Mouse (Mus musculus) urinary bladder, postnatal 10 days (tissue): ENCODE measurements around the gene Fem1a.
"Not testable (repeated sequence)": the region's sequence is repeated elsewhere in the genome, so short reads cannot be mapped to it uniquely, and the experiment has no call there.

Experiments used
- DNase-seq: peaks from one replicate; pipeline ENCODE4 v3.0.0; 2022; ENCODE audit warnings: low spot score

The Fem1a gene

DNA sequence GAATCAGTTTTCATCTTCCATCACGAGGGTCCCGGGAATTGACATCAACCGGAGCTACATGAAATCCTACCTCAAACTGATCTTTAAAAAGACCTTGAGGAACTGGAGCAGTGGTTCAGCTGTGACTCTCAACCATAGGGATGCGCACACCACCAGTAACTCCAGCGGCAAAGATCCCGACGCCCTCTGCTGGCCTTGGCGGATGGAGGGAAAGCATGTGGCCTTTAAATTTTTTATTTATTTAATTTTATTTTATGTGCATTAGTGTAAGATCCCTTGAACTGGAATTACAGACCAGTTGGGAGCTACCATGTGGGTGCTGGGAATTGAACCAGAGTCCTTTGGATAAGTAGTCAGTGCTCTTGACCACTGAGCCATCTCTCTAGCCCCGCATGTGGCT lies 1.2 kb upstream of the Fem1a start:
- no peak for DNase-seq

DNA sequence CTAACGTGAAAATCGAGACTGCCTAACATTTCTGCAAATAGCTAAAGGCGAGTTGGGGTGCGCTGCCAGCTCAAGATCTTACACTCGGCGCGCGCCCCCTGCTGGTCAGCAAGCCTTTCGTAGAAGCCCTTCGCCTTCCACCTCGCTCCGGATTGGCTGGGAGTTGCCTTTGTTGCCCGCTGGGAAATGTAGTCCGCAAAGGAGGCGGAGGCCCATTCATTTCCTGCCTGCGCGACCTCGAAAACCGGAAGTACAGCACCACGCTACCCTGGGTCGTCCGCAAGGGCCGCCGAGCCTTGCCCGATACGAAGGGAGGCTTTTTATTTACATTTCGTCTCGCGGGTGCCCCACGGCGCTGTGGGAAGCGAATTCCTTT lies 759 bp upstream of the Fem1a start:
- DNase-seq: peak; percentile 98

DNA sequence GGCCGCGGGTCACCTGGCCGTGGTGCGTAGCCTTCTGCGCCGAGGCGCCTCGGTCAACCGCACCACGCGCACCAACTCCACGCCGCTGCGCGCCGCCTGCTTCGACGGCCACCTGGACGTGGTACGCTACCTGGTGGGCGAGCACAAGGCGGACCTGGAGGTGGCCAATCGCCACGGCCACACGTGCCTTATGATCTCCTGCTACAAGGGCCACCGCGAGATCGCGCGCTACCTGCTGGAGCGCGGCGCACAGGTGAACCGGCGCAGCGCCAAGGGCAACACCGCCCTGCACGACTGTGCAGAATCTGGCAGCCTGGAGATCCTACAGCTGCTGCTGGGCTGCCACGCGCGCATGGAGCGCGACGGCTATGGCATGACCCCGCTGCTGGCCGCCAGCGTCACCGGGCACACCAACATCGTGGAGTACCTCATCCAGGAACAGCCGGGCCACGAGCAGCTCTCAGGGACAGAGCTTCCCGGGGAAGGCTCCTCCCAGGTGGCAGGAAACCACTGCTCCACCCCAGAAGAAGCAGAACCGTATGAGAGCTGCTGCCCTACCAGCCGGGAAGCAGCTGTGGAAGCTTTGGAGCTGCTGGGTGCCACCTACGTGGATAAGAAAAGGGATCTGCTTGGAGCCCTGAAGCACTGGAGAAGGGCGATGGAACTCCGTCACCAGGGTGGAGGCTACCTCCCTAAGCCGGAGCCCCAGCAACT lies 728 bp downstream of the Fem1a start:
- no peak for DNase-seq

DNA sequence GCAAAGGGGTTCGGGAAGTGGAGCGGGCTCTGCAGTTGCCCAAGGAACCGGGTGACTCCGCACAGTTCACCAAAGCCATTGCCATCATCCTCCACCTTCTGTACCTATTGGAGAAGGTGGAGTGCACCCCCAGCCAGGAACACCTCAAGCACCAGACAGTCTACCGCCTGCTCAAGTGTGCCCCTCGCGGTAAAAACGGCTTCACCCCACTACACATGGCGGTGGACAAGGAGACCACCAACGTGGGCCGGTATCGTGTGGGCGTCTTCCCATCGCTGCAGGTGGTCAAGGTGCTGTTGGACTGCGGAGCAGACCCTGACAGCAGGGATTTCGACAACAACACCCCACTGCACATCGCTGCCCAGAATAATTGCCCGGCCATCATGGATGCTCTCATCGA lies 1.7 kb downstream of the Fem1a start:
- not testable (repeated sequence) for DNase-seq

DNA sequence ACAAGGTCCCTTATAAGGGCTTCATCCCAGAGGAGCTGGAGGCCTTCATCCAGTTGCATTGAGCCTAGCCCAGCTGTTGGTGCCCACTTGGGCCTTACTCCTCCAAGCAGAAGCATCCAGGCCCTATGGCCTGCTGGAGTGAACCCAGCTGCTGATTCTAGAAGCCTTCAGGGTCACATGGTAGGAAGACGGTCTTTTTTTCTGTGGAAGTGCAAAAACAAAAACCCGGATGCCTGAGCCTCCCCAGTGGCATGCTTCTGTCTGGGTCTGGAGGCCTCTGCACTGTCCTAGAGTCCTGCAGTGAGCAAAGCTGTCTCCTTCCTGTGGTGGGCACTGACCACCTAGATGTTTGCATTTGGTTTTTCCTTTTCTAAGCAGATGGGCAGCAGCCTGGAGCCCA lies 2.2 kb downstream of the Fem1a start:
- DNase-seq: not testable (repeated sequence)

DNA sequence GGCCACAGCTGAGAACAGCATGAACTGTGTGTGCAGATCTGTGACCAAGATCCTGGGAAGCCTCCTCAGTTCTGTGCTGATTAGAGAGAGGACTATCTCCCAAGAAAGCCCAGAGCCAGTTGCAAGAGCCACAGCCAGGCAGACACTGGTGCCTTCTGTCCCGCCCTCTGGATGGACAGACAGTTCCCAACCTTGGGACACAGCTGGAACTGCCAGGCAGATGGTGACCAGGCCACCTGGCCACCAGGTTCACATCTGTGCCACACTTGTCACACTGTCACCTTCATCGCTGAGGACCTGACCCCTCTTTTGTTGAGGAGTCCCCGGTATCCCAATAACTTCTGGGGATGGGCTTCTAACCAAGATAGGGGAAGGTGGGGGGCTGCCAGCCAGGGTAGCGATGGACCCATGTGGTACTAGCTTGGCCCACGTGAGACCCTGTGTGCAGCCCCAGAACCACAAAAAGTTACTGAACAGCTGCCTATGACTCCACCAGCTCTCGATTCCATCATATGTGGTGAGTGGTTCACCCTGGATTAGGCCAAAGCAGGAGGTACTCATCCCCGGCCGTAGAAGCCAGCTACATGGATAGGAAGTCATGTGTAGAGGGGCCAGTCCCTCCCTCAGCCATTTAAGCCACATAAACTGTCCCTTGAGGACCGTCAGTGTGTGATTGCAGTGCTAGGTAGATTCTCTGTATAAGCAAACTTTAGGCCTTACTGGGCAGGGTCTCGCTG lies 2.9 kb downstream of the Fem1a start:
- no peak for DNase-seq

DNA sequence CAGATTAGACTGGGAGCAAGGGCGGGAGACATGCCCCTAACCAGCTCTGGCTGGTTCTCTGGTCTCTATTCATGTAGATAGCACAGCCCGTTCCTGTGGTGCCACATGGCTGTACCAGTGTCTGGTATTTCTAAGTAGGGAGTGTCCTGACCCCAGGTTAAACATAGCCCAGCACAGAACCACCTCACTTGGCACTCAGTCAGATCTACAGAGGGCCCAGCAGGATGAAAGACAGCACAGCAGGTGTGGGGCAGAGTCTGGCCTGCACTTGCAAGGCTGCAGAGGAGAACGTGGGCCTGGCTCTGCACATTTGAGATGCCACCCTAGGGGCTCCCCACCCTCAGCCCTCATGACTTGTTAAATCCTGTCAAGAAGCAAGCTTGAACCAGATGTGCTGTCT lies 4.6 kb downstream of the Fem1a start:
- DNase-seq: no peak

DNA sequence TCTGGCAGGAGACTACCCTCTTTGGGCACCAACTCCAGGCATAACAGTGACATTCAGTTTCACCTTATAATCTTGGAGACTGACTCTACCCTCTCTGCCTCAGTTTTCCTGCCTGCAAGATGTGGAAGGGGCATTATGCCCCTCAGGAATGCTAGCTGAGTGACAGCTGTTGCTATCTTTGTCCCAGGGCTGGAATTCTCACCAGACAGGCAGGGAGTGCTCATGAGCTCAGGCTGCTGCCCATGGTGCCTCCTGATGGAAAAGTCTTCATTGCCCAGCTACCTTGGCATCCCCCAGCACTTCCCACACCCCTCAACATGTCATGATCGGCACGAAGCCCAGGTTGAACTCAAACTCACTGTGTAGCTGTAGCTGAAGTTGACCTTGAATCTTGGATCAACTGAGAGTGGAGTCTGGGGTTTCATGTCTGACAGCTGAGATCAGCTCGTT lies 6.1 kb downstream of the Fem1a start:
- no peak for DNase-seq

DNA sequence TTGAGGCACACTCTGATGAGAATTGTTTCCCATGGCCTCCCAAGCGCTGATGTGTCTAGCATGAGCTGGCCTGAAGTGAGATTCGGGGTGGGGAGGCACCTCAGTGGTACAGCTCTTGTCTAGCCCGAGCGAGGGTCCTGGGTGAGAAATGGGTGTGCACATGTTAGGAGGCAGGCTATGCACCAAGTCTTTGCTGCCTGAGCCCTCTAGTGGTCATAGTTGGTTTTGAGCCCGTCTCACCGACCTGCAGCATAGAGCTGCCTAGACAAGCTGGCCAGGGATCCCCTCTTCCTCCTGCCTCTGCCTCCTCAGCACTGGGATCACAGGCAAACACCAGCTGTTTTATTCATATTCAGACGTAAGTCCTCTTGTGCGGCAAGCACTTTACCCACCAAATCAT lies 7.4 kb downstream of the Fem1a start:
- no peak for DNase-seq

DNA sequence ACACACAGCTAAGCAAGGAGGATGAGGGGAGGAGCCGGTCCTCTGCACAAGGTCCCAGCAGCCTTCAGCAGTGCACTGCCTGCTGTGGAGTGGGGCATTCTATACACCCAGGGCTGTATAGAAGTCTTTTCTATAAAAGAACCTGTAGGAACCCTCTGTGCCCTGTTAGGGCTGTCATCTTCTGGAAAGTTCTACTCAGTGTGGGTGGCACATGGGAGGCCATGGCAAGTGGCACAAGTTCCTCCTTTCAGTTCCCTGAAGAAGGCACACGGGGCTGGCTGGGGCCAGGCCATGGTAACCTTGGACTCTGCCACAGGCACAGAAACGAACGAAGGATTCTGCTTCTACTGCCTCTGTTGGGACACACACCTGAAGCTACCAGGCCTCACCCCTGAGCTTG lies 8.4 kb downstream of the Fem1a start:
- DNase-seq: no peak

DNA sequence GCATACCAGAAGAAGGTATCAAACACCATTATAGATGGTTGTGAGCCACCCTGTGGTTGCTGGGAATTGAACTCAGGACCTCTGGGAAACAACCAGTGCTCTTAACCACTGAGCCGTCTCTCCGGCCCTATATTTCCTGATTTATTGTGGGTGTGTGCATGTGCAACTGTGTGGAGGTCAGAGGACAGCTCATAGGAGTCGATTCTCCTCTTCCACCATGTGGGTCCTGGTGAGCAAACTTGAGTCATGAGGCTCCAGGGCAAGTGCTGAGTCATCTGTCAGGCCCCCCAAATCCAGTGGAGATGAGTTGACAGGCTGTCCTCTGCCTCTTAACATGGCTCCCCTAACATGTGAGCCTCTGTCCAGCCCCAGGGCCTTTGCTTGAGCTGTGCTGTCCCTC lies 9.3 kb downstream of the Fem1a start:
- no peak for DNase-seq

DNA sequence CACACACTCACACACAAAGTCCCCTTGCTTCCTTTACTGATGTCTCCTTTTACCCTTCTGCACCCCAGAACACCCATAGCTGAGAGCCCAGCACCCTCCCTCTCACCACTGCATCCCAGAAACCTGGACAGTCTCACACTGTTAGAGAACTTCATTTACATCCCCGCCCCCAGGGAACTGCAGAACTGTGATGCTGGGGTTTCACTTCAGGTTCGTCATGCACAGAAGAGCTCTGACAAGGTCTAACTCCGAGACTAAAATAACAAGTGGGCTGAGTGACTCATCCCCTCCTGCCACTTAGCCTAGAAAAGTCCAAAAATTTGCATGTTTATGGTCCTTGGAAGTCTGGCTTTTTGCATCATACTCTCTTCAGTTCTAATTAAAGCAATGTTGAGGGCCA lies 9.7 kb downstream of the Fem1a start:
- DNase-seq: no peak

DNA sequence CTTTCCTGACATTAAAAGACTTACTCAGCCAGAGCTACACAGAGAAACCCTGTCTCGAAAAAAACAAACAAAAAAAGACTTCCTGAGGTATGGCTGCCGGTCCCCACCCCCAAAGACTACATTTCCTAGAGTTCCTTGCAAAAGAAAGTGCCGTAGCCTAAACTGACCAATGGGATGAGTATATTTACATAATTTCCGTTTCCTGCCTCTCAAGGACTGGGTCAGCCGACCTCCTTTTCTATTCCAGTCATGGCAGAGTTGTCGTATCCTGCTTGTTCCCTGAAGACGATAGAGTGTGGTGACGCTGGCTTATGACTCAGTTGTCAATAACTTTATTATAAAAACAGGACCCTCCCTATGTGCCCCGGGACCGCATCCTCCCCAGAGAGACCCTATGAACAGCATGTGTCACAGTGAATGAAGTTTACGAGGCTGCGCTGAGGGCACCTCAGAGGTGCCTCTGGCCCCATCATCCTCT lies 12.6 kb downstream of the Fem1a start:
- no peak for DNase-seq

DNA sequence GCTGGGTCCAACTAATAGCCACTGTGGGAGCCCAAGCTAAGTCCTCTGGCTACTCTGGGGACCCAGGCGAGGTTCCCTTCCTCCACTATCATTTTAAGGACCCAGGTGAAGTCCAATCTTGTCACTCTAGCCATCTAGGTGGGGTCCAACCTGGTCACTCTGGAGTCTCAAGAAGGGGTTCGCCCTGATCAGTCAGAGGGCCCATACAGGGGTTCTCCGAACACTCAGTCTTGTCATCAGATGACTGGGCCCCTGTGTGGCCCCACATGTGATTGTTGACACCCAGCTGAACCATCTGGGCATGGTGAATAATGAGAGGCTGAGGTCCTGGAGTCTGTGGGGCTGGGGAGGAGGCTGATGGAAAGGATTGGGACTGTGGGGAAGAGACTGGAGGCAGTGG lies 13.1 kb downstream of the Fem1a start:
- DNase-seq: no peak

DNA sequence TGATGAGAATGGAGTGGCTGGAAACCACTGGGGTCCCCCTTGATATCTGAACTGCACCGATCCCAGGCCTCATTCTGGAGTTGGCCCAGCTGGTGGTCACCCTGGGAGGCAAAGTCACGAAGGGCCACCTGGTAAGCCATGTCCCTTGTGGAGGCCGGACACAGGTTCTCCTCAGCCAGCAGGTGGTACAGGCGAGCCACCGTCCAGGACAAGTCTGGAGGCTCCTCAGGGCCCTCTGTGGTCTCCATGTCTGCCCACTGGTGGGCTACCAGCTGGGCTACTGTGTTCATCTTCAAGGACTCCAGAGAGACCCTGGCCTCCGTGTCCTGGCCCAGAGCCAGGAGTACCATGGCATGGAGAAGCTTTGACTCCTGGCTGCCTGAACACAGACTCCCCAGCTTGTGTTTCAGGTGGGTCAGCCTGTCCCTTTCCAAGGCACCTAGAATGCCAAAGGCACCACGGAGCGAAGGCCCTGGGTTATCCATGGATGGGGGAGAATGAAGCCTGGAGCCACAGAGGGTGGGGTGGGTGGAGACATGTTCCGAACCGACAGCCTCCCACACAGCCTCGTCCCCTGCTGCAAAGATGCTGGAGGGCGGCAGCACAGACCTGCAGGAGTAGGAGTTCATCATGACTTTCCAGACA lies 15.1 kb downstream of the Fem1a start:
- no peak for DNase-seq

DNA sequence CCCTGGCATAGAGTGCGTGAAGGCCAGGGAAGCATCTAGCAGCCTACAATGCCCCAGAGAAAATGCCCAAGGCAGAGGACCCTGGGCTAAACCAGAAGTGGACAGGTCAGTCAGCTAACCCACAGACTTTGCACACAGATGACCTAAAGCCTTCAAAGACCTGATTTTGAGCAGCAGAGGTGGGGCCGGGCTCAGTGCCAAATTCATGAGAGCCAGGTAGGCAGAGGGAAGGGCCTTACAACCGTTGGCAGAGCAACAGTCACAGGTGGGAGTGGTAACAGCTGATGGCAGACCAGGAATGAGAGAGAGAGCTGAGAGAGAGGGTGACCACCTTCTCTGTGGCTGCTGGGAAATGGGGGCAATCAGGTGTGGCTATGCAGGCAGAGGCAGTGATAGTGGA lies 16.0 kb downstream of the Fem1a start:
- DNase-seq: no peak

DNA sequence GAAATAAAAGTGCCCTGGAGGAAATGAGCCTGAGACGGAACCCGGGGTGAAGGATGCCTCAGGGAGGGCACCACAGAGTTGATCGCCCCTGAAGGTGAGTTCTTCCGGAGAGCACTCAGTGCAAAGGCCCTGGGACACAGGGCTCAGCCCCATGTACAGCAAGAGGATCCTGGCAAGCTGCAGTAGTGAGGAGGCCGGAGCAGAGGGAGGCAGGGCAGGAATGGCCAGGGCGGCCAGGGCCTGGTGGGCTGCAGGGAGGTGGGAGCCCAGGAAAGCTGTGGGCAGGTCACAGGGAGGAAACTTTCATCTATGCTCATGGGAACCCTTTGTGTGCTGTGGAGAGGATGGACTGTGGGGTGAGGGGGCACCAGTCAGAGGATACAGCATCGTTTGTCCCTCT lies 16.9 kb downstream of the Fem1a start:
- DNase-seq: no peak

DNA sequence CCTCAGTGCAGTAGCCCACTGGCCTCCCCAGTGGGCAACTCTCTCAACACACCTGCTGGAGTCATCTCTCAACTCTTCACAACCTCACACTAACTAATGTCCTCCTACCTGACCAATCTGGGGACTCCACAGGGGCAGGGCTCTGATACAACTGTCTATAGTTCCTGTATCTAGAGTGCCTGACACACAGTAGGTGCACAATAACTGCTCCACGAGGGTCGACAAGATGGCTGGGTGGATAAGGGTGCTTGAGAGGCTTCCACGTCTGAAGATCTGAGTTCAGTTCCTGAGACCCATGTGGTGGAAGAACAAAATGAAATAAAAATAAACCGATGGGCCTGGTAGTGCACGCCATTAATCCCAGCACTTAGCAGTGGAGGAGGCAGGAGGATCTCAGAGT lies 17.4 kb downstream of the Fem1a start:
- no peak for DNase-seq

DNA sequence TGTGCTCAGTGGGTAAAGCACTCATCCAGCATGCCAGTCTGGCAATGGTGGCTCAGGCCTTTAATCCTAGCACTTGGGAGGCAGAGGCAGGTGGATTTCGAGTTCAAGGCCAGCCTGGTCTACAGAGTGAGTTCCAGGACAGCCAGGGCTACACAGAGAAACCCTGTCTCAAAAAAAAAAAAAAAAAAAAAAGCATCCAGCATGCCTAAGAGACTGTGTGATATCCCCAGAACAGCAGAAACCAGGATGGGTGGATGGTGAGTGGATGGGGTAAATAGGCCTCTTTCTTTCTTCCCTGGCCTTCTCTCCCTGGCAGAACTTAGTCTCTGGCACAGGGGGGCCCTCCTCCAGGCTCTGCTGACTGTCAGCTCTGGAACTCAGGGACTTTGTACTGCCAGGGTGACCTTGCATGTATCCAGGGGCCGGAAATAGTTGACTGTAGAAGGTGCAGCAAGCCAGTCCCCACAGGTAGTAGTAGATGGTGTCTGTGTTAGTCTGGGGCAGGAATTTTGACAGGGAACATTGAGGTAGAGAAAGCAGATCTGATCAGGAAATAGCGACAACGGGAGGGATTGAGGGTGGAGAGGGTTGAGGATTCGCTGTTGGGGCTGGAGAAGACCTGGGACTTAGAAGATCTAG lies 19.4 kb downstream of the Fem1a start:
- no peak for DNase-seq

DNA sequence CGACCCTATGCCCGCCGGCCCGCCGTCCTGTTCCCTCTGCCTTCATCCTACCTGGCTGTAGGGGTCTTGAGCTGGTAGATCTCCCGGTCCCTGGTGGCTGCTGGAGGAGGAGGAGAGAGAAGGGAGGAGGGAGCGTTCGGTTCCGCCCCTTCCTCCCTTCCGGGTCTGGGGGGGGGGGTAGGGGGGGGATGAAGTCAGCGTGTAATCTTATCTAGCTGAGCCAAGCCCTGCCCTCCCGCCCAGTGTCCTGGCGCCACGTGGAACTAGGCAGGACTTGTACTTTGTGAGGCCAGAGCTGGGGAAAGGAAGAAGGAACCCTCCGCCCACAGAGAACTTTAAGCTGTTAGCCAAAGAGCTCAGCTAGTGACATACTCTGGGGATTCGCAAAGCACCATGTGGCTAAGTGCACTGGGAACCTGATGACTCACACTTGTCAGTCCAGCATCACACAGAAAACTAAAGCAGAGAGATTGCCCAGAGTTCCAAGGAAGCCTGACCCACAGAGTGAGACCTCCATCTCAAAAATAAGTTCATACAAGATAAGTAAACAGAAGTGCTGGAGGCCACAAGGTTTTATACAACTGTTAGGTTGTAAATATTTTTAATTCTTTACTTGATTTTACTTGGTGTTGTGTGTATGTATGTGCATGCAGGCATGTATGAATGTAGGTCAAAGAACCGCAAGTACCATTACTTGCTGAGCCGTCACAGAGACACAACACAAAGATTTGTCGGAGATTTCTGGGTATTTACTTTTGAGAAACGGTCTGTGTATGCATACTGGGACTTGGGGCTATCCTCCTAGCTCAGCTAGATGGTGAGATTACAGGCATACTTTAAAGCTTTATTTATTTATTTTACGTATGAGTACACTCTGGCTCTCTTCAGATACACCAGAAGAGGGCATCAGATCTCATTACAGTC lies 20.3 kb downstream of the Fem1a start, which contains the start of gene Ticam1:
Gene Ticam1, minus strand, starts transcription at position 144 of the 924 bp plus-strand sequence.
- DNase-seq: peak; percentile 64

DNA sequence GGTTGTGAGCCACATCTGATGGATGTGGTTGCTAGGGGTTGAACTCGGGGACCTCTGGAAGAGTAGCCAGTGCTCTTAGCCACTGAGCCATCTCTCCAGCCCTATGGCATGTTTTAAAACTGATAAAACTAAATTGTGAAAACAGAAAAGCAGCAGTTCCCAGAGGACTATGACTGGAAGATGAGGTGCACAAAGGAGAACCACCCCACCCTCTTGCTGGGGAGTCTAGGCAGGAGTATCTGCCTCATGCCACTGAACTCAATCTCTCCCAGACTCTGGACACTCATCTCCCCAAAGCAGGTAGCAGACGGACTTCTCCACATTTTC lies 20.9 kb downstream of the Fem1a start:
- no peak for DNase-seq

DNA sequence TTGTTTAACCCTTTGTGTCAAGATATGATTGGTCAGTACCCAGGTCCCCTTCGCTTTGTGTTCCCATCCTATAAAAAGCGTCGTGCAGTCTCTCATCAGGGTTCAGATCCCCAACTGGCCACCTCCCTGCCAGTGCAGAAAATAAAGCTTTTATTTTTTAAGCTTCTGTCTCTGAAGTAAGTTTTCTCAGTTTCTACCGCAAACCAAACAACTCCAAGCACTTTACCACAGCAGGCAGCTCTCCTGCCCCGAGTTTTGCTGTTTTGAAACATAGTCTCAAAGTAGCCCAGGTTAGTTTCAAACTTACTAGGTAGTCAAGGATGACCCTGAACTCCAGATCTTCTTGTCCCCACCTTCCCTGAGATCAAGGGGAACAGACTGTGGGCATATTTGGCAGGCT lies 21.7 kb downstream of the Fem1a start:
- no peak for DNase-seq
